ENCODE assay signal across 19 mouse cellular contexts in genomic region chr3:31050375-31050774, GRCm38 (mm10). TPM values are rescaled to one million over a fixed set of nuclear protein-coding genes. Genes with fewer than 3 reads are reported as not detected.
DNase-seq lines count a peak whose midpoint lies in the region; ATAC-seq lines count a peak whose summit lies in the region.
"Had no signal": no experiment of that assay in that cellular context is flagged by ENCODE, and none has a peak within 500 bp of the region (broad histone marks: within the 10 kb centered on the region; RNA-seq: fewer than 3 reads in every experiment).

No protein-coding gene starts in this region.

- no peak overlapping the region for H3K9ac ChIP-seq in hindbrain, embryonic 15.5 days
- H3K9ac ChIP-seq in hindbrain, embryonic 11.5 days (ENCODE audit: low read depth, low read length) = no peak overlapping the region

- 59% methylated on average over 7 of the region's 7 CpGs for WGBS in hindbrain, embryonic 15.5 days
- WGBS in hindbrain, embryonic 11.5 days = 78% methylated on average over 7 of the region's 7 CpGs
- WGBS in embryonic facial prominence, embryonic 10.5 days = 77% methylated on average over 7 of the region's 7 CpGs

- H3K27me3 ChIP-seq in hindbrain, embryonic 15.5 days = no peaks in the 10 kb centered on the region
- no peaks in the 10 kb centered on the region for H3K27me3 ChIP-seq in hindbrain, embryonic 11.5 days (ENCODE audit: control insufficient read depth, insufficient read depth, low read length)
- H3K27me3 ChIP-seq in embryonic facial prominence, embryonic 10.5 days (replicated peaks; ENCODE audit: low read depth, poor library complexity, severe bottlenecking) = no peaks in the 10 kb centered on the region

- H3K27ac ChIP-seq in hindbrain, embryonic 15.5 days (replicated peaks) = no peak overlapping the region
- H3K27ac ChIP-seq in hindbrain, embryonic 11.5 days (ENCODE audit: low read depth, low read length) = no peak overlapping the region
- H3K27ac ChIP-seq in embryonic facial prominence, embryonic 10.5 days (replicated peaks) = no peak overlapping the region
- H3K27ac ChIP-seq: heart, adult 2 months; stomach, postnatal 0 days had no signal

- peaks cover 18% of the 10 kb centered on the region; the same call in 1 of the 2 replicates for H3K36me3 ChIP-seq in hindbrain, embryonic 15.5 days
- no peaks in the 10 kb centered on the region for H3K36me3 ChIP-seq in hindbrain, embryonic 11.5 days (ENCODE audit: control insufficient read depth, insufficient read depth, low read length)
- peaks cover 59% of the 10 kb centered on the region for H3K36me3 ChIP-seq in embryonic facial prominence, embryonic 10.5 days (replicated peaks)

- ATAC-seq in hindbrain, embryonic 15.5 days (ENCODE audit: low FRiP score, low read depth) = peak; percentile 38; the same call in 1 of the 2 replicates
- no peak for ATAC-seq in hindbrain, embryonic 11.5 days (ENCODE audit: low FRiP score)
- 0 out of 2 replicates have a peak, but pooled peaks have one; percentile 23 for ATAC-seq in megakaryocyte progenitor cell, adult 5-6 weeks (replicated peaks; ENCODE audit: poor library complexity)

- H3K4me1 ChIP-seq in hindbrain, embryonic 15.5 days (replicated peaks) = no peaks in the 10 kb centered on the region
- no peaks in the 10 kb centered on the region for H3K4me1 ChIP-seq in hindbrain, embryonic 11.5 days (replicated peaks; ENCODE audit: control insufficient read depth, insufficient read depth, low read length)
- H3K4me1 ChIP-seq in embryonic facial prominence, embryonic 10.5 days = no peaks in the 10 kb centered on the region

- no peak overlapping the region for H3K4me3 ChIP-seq in hindbrain, embryonic 15.5 days
- H3K4me3 ChIP-seq in hindbrain, embryonic 11.5 days (ENCODE audit: low read depth, low read length) = no peak overlapping the region
- H3K4me3 ChIP-seq in embryonic facial prominence, embryonic 10.5 days = no peak overlapping the region
- H3K4me3 ChIP-seq: erythroblast, embryonic 14.5 days; heart, adult 2 months had no signal

- H3K4me2 ChIP-seq in hindbrain, embryonic 15.5 days = no peak overlapping the region
- no peak overlapping the region for H3K4me2 ChIP-seq in hindbrain, embryonic 11.5 days (replicated peaks; ENCODE audit: low read depth, low read length)
- H3K4me2 ChIP-seq: liver, embryonic 11.5 days had no signal

- H3K9me3 ChIP-seq in hindbrain, embryonic 15.5 days = no peaks in the 10 kb centered on the region
- H3K9me3 ChIP-seq in hindbrain, embryonic 11.5 days (ENCODE audit: control insufficient read depth, low read length) = no peaks in the 10 kb centered on the region
- H3K9me3 ChIP-seq in embryonic facial prominence, embryonic 10.5 days = no peaks in the 10 kb centered on the region

- DNase-seq in hindbrain, embryonic 11.5 days (ENCODE audit: low spot score) = no peak
- DNase-seq in Muller cell, postnatal 12 days (ENCODE audit: inconsistent ontology term) = peak; percentile 91
- peak; percentile 21 for DNase-seq in embryonic facial prominence, embryonic 10.5 days (ENCODE audit: low spot score)
- no peak for DNase-seq in right cerebral cortex, postnatal 4 days
- DNase-seq in embryo, embryonic 11 days = no peak
- DNase-seq: adrenal gland, postnatal 10 days; cerebellum, postnatal 36 days; gastrocnemius, postnatal 10 days; heart, adult 2 months; heart, postnatal 4 days; kidney, adult 9 months; kidney, postnatal 25 days; lung, adult 18-20 months; lung, postnatal 14 days had no signal

RNA-seq across cellular contexts. Expression of gene Skil, which starts 44.5 kb away (rescaled TPM):
- polyA plus RNA-seq in hindbrain, embryonic 15.5 days (2015; fragmentation: Nextera tagmentation; extraction: Ambion mirVana) = 23.3 and 23.9 TPM in 2 replicates
- polyA plus RNA-seq in hindbrain, embryonic 11.5 days (2014; fragmentation: Nextera tagmentation; extraction: Ambion mirVana) = 57.9 and 71.1 TPM in 2 replicates
- 32.5 and 33.6 TPM in 2 replicates for polyA plus RNA-seq in embryonic facial prominence, embryonic 10.5 days (2016; fragmentation: Nextera tagmentation; extraction: Ambion mirVana)
- 5.9 and 6.7 TPM in 2 replicates for total RNA-seq in megakaryocyte progenitor cell, adult 5-6 weeks (2015)
- total RNA-seq in megakaryocyte progenitor cell, adult 5-6 weeks (2017) = 13.2 and 15.9 TPM in 2 replicates

RNA-seq across cellular contexts. Expression of gene Prkci, which starts 54.8 kb away (rescaled TPM):
- 26.2 and 28.6 TPM in 2 replicates for polyA plus RNA-seq in hindbrain, embryonic 15.5 days (2015; fragmentation: Nextera tagmentation; extraction: Ambion mirVana)
- 37.3 and 41.1 TPM in 2 replicates for polyA plus RNA-seq in hindbrain, embryonic 11.5 days (2014; fragmentation: Nextera tagmentation; extraction: Ambion mirVana)
- polyA plus RNA-seq in embryonic facial prominence, embryonic 10.5 days (2016; fragmentation: Nextera tagmentation; extraction: Ambion mirVana) = 43.5 TPM in 2 replicates
- total RNA-seq in megakaryocyte progenitor cell, adult 5-6 weeks (2015) = 20.1 TPM in 2 replicates
- 18.9 and 19.1 TPM in 2 replicates for total RNA-seq in megakaryocyte progenitor cell, adult 5-6 weeks (2017)

Comparison
In these comparisons a context has a peak if more than half of its experiments do, and no peak if none do; other contexts are left out.
1. DNase-seq: peak in Muller cell, postnatal 12 days (single experiment) and embryonic facial prominence, embryonic 10.5 days (single experiment); none in hindbrain, embryonic 11.5 days (single experiment), right cerebral cortex, postnatal 4 days (single experiment) and embryo, embryonic 11 days (single experiment).